Mouse (Mus musculus) cerebral cortex, adult 2 months (tissue): Measurements from ENCODE around the gene Ablim1.

Experiments
- WGBS: fragments of 180-500 bp; shearing (Covaris S2); methylation state at CpG from one replicate; pipeline ENCODE4 v1.1.7; 2018; 5-methylcytosine and 5-hydroxymethylcytosine counted together

Gene Ablim1

DNA sequence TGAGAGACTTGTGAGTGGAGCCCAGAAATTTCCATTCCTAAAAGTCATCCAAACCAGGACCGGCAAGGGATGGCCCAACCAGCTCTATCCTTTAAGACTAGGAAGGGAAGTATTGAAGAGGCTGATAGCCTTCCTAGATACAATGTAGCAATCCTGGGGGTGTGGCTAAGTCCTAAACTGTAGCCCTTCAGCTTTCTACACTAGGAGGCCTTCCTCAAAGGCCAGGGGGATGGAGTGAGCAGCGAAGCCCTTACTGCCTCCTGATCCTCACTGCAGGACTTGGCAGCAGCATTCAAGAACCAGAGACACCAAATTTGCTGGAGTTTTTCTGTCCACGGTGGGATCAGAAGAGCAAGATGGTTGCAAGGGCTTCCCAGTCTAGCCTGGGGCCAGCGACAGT, 97.6 kb downstream of the Ablim1 start:
- WGBS: 83% methylated on average over 4 of the region's 4 CpGs

GRCm38 (mm10) chr19:57215527-57215926, 99.2 kb downstream of the Ablim1 start:
- WGBS: 86% methylated on average over 8 of the region's 8 CpGs

GRCm38 (mm10) chr19:57212406-57212805, 102.3 kb downstream of the Ablim1 start:
- WGBS: 78% methylated on average over 2 of the region's 2 CpGs

DNA sequence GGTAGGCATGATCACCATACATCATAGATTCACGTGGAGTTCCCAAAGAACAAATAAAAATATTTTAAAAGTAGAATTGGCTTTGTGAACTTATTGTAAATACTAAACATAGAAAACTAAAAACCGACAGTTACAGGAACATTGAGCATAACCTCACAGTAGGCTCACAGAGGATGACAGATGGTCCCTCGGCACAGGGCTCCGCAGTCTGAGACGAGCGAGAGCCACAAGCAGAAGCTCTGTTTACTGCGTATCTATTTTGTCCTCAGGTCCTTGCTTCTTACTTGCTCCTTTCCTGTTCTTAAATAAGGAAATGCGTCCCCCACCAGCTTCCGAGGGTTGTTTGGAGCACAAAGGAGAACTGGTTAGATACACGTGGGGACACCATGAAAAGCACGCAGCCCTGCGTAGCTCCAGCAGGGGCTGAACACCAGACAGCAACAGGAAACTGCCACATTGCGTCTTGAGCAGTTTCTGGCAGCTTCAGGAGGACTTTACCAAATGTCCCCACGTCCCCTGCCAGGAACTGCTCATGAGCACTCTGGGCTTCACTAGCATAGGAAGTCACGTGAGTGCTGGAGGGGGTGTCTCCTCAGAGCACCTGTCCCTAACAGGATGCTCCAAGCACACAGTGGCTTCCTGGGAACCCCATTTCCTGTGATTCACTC, 103.1 kb downstream of the Ablim1 start:
- 32% methylated on average over 15 of the region's 15 CpGs for WGBS

DNA sequence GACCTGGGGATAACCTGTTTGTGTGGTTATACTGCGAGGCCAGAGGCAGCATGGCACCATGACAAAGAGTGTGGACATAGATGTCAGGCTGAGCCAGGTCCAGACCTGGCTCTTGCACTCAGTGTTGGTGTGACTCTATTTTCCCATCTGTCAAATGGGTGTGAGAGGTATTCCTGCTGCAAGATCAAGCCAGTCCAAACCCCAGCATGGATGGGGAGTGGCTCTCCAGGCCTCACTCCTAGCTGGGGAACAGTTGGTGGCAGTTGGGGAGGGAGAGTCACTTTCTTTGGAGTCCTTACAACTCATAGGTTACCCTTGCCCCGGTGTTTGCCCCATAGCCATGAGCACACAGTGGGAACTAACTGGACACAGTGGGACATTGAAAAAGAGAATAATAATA, 103.8 kb downstream of the Ablim1 start:
- 95% methylated on average over 2 of the region's 2 CpGs for WGBS

DNA sequence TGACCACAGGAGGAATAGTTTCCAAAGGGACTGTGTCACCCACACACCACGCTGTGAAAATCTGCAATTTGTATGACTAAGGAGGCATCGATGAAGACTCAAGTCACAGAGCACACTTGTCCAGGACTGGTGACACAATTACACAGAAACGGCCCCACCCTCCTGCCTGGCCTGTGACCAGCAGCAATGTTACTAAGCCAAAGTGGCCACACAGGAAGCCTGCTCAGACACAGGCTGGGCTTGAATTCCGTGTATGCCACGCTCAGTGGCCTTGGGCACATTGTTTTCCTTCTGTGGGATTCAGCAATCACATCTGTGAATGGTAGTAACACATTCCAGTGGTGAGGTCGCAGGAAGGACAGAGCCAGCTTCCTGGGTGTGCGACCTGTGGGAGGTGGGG, 110.6 kb downstream of the Ablim1 start:
- 63% methylated on average over 7 of the region's 7 CpGs for WGBS

DNA sequence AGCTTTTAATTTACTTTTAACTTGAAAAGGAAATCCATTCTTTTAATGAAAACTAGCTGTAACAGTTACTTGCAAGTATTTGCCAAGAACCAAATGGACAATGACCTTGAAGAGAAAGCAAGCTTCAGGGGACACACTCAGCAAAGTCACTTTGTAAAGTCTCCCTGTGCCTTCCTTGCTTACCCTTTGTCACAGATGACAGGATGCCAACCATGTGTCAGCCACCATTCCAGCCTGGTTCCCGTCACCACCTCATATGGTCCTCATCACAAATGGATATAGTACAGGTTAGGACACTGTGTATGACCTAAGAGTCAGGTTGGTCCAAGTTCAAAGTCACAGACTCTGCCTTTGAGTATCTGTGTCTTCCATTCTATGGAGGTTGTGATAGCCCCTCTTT, 112.2 kb downstream of the Ablim1 start:
- 100% methylated on average over 1 of the region's 1 CpGs for WGBS

GRCm38 (mm10) chr19:57201090-57201483, 113.6 kb downstream of the Ablim1 start:
- 74% methylated on average over 8 of the region's 8 CpGs for WGBS

- 72% methylated on average over 12 of the region's 12 CpGs for WGBS
Observed at GRCm38 (mm10) chr19:57200477-57201089, 114.1 kb downstream of the Ablim1 start.

GRCm38 (mm10) chr19:57199361-57199760, 115.4 kb downstream of the Ablim1 start:
- WGBS: 34% methylated on average over 6 of the region's 6 CpGs

GRCm38 (mm10) chr19:57198531-57198930, 116.2 kb downstream of the Ablim1 start:
- WGBS: 45% methylated on average over 12 of the region's 12 CpGs

DNA sequence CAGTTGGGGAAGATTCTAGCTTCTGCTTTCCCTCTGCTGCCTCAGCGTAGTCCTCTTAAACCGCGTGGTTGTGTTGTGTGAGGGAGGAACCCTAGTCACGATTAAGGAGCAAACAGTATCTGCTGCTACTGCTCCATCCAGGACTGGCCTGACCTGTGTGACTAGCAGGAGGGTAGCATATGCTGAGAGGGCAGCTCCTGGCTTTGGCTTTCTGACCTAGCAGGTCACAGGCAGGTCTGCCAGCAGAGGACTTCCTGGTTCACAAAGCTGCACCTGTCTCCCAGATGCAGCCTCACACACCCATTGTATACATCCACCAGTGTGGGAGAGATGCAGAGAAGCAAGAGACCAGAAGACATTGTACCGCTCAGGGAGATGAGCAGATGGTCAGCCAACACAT, 116.7 kb downstream of the Ablim1 start:
- WGBS: 35% methylated on average over 5 of the region's 5 CpGs

- 2% methylated on average over 37 of the region's 37 CpGs for WGBS
Observed at GRCm38 (mm10) chr19:57197043-57197817, 117.5 kb downstream of the Ablim1 start.

DNA sequence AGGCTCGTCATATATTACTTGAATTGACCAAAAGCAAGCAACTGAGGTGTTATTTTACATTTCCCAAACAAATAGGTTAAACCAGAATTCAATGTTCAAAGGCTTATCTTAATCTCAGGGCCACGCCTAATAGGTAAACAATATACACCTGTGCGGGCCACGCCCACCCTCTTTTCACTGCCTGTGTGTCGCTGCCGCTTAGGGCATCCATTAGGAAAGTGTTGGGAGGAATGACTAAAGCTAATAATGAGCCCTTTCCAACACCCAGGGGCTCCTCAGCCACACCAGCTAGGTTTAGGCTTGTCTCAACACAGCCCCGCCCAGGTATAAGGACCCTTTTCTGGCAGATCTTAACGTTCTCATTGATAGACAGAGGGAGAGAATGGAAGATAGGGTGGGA, 118.1 kb downstream of the Ablim1 start:
- WGBS: 43% methylated on average over 8 of the region's 8 CpGs

GRCm38 (mm10) chr19:57195169-57195930, 119.4 kb downstream of the Ablim1 start:
- 56% methylated on average over 11 of the region's 11 CpGs for WGBS

- WGBS: 73% methylated on average over 6 of the region's 6 CpGs
Observed at GRCm38 (mm10) chr19:57193958-57194357, 120.8 kb downstream of the Ablim1 start.

- WGBS: 48% methylated on average over 12 of the region's 12 CpGs
Observed at GRCm38 (mm10) chr19:57193382-57193781, 121.3 kb downstream of the Ablim1 start.

DNA sequence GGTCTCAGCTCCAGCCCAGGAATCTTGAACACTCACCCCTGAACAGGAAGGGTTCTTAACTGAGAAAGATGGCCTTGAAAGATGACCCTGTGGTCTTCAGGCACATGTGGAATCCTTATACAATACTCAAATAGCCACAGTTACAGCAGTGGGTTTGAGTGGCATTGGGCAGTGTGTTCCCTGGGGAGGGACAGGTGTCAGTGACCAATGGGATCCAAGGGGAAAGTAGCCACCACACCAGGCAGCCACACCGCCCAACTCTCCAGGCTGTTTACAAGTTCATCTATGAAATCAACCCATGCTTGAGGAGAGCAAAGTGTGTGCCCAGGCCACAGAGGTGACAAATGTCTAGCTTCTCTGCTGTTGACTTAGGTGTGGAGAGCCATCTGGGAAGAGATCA, 123.6 kb downstream of the Ablim1 start:
- WGBS: 97% methylated on average over 1 of the region's 1 CpGs

- 72% methylated on average over 5 of the region's 5 CpGs for WGBS
Observed at GRCm38 (mm10) chr19:57189427-57189826, 125.3 kb downstream of the Ablim1 start.

DNA sequence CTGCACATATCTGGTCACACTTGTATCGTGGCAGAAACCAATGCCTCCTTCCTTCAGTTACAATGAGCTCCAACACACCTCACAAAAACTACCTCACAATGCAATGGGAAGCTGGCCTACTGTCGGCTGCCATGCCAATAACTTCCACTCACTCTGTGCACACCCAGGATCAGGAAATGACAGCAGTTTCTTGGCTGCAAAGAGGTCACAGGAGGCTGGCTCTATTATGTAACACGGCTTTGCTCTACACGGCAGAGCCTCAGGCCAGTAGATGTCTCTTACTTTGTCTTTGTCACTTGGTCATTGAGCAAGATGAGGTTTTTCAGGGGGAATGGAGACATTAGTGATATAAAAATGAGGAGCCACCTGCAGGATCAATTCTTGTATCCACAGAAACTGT, 126.2 kb downstream of the Ablim1 start:
- 74% methylated on average over 4 of the region's 4 CpGs for WGBS

- 77% methylated on average over 3 of the region's 3 CpGs for WGBS
Observed at GRCm38 (mm10) chr19:57185021-57185420, 129.7 kb downstream of the Ablim1 start.
